In genomic region chr7:90221487-90221886, GRCm38 (mm10) we compare ENCODE assay signal across 36 mouse cellular contexts. TPM values are rescaled to one million over a fixed set of nuclear protein-coding genes. Genes with fewer than 3 reads are reported as not detected.
"Had no signal": no experiment of that assay in that cellular context is flagged by ENCODE, and none has a peak within 500 bp of the region (broad histone marks: within the 10 kb centered on the region; RNA-seq: fewer than 3 reads in every experiment).

No protein-coding gene starts in this region.

- H3K9ac ChIP-seq: embryonic facial prominence, embryonic 12.5 days; embryonic facial prominence, embryonic 13.5 days; embryonic facial prominence, embryonic 15.5 days; forebrain, embryonic 12.5 days; forebrain, embryonic 13.5 days; forebrain, embryonic 15.5 days; forebrain, postnatal 0 days had no signal

- H3K9me3 ChIP-seq: embryonic facial prominence, embryonic 10.5 days; embryonic facial prominence, embryonic 12.5 days; embryonic facial prominence, embryonic 13.5 days; embryonic facial prominence, embryonic 15.5 days; forebrain, embryonic 10.5 days; forebrain, embryonic 12.5 days; forebrain, embryonic 13.5 days; forebrain, embryonic 15.5 days; heart, embryonic 10.5 days had no signal

- H3K4me2 ChIP-seq: embryonic facial prominence, embryonic 12.5 days; embryonic facial prominence, embryonic 13.5 days; embryonic facial prominence, embryonic 15.5 days; forebrain, embryonic 12.5 days; forebrain, embryonic 13.5 days; forebrain, embryonic 15.5 days had no signal

- H3K4me3 ChIP-seq: embryonic facial prominence, embryonic 10.5 days; embryonic facial prominence, embryonic 12.5 days; embryonic facial prominence, embryonic 13.5 days; embryonic facial prominence, embryonic 15.5 days; erythroblast, embryonic 14.5 days; forebrain, embryonic 10.5 days; forebrain, embryonic 12.5 days; forebrain, embryonic 13.5 days; forebrain, embryonic 15.5 days; gastrocnemius, adult 2 months; heart, adult 2 months; heart, embryonic 10.5 days had no signal

- H3K27me3 ChIP-seq: embryonic facial prominence, embryonic 12.5 days; embryonic facial prominence, embryonic 13.5 days; embryonic facial prominence, embryonic 15.5 days; forebrain, embryonic 12.5 days; forebrain, embryonic 13.5 days; forebrain, embryonic 15.5 days had no signal

- H3K36me3 ChIP-seq: embryonic facial prominence, embryonic 10.5 days; embryonic facial prominence, embryonic 12.5 days; embryonic facial prominence, embryonic 13.5 days; embryonic facial prominence, embryonic 15.5 days; forebrain, embryonic 10.5 days; forebrain, embryonic 12.5 days; forebrain, embryonic 15.5 days; heart, embryonic 10.5 days had no signal

- DNase-seq: cerebellum, adult 9-10 months; cerebellum, adult 9-11 months; cerebellum, postnatal 10 days; cerebellum, postnatal 14 days; cerebellum, postnatal 25 days; cerebellum, postnatal 36 days; embryo, embryonic 11 days; forebrain, postnatal 0 days; gastrocnemius, adult 2 months; gastrocnemius, postnatal 10 days; gastrocnemius, postnatal 14 days; gastrocnemius, postnatal 25 days; gastrocnemius, postnatal 36 days; heart, adult 11 months; heart, adult 2 months had no signal

- H3K27ac ChIP-seq: embryonic facial prominence, embryonic 10.5 days; embryonic facial prominence, embryonic 12.5 days; embryonic facial prominence, embryonic 13.5 days; embryonic facial prominence, embryonic 15.5 days; forebrain, embryonic 10.5 days; forebrain, embryonic 12.5 days; forebrain, embryonic 13.5 days; forebrain, embryonic 15.5 days; gastrocnemius, adult 2 months; heart, adult 2 months; heart, embryonic 10.5 days had no signal

- H3K4me1 ChIP-seq: embryonic facial prominence, embryonic 12.5 days; embryonic facial prominence, embryonic 15.5 days; heart, embryonic 10.5 days had no signal

RNA-seq across cellular contexts. Expression of gene Ccdc83, which starts 44.1 kb away (rescaled TPM):
- total RNA-seq: common myeloid progenitor, adult 5-6 weeks; forebrain, postnatal 0 days; gastrocnemius, adult 18-20 months; gastrocnemius, adult 2 months; gastrocnemius, adult 8-10 months; gastrocnemius, postnatal 25 days; gastrocnemius, postnatal 36 days; granulocyte monocyte progenitor cell, adult 5-6 weeks; heart, adult 2 months had no signal
- polyA plus RNA-seq: cortical plate, adult 2 months; embryonic facial prominence, embryonic 10.5 days; embryonic facial prominence, embryonic 11.5 days; embryonic facial prominence, embryonic 12.5 days; embryonic facial prominence, embryonic 13.5 days; embryonic facial prominence, embryonic 14.5 days; erythroblast, embryonic 14.5 days; forebrain, embryonic 10.5 days; forebrain, embryonic 11.5 days; forebrain, embryonic 12.5 days; forebrain, embryonic 13.5 days; forebrain, embryonic 14.5 days; forebrain, embryonic 15.5 days; forebrain, embryonic 16.5 days; forebrain, postnatal 0 days; frontal cortex, adult 2 months had no signal
